Mouse (Mus musculus): ENCODE results near the gene Arl4d. TPM values are rescaled to one million over a fixed set of nuclear protein-coding genes. Genes with fewer than 3 reads are reported as not detected.

The Arl4d gene
- polyA plus RNA-seq, 1 experiment = 23.1 TPM

DNA sequence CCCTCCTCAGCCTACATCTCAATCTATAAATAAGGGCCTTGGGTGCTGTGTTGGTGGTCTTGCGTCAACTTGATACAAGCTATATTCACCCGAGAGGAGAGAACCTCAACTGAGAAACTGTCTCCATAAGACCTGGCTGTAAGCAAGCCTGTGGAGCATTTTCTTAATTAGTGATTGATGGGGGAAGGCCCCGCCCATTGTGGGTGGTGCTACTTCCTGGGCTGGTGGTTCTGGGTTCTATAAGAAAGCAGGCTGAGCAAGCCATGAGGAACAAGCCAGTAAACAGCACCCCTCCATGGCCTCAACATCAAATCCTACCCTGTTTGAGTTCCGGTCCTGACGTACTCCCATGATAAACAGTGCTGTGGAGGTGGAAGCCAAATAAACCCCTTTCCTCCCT is 8.8 kb downstream of the Arl4d start:
- Histone ChIP-seq H3K4me3 (ENCODE audit: insufficient read depth, low read depth, low read length) (no peak overlapping the region), H3K27me3 (replicated peaks; ENCODE audit: control insufficient read depth, insufficient read depth, low read length) (no peaks in the 10 kb centered on the region), H3K36me3 (ENCODE audit: control insufficient read depth, insufficient read depth, low read length) (no peaks in the 10 kb centered on the region), H3K4me1 (ENCODE audit: control insufficient read depth, insufficient read depth, low read length) (peaks cover under 1% of the 10 kb centered on the region), H3K27ac (ENCODE audit: insufficient read depth, low read depth, low read length) (no peak overlapping the region)
- TF ChIP-seq CTCF (conservative IDR thresholded peaks at IDR 0.05; ENCODE audit: insufficient read depth, insufficient read length, low read depth, low read length) (no peak), POLR2A (IDR thresholded peaks at IDR 0.05; ENCODE audit: low read depth, low read length) (no peak)
- DNase-seq = no peak
- WGBS = 92% methylated on average over 5 of the region's 5 CpGs

GRCm38 (mm10) chr11:101675349-101675748 is 10.0 kb downstream of the Arl4d start:
- no peak overlapping the region for H3K4me3 ChIP-seq (ENCODE audit: insufficient read depth, low read depth, low read length)
- 0 out of 2 replicates have a peak overlapping the region, but pooled peaks have one; percentile 11 for H3K27ac ChIP-seq (ENCODE audit: insufficient read depth, low read depth, low read length)
- no peaks in the 10 kb centered on the region for H3K27me3 ChIP-seq (replicated peaks; ENCODE audit: control insufficient read depth, insufficient read depth, low read length)
- H3K4me1 ChIP-seq (ENCODE audit: control insufficient read depth, insufficient read depth, low read length) = peaks cover 4% of the 10 kb centered on the region
- TF ChIP-seq CTCF (conservative IDR thresholded peaks at IDR 0.05; ENCODE audit: insufficient read depth, insufficient read length, low read depth, low read length) (no peak), POLR2A (IDR thresholded peaks at IDR 0.05; ENCODE audit: low read depth, low read length) (no peak)
- 48% methylated on average over 4 of the region's 4 CpGs for WGBS
- no peaks in the 10 kb centered on the region for H3K36me3 ChIP-seq (ENCODE audit: control insufficient read depth, insufficient read depth, low read length)
- DNase-seq = peak; percentile 90

- TF ChIP-seq CTCF (conservative IDR thresholded peaks at IDR 0.05; ENCODE audit: insufficient read depth, insufficient read length, low read depth, low read length) = no peak
- TF ChIP-seq POLR2A (IDR thresholded peaks at IDR 0.05; ENCODE audit: low read depth, low read length) = no peak
- Histone ChIP-seq H3K4me1 (ENCODE audit: control insufficient read depth, insufficient read depth, low read length) (peaks cover 4% of the 10 kb centered on the region), H3K27me3 (replicated peaks; ENCODE audit: control insufficient read depth, insufficient read depth, low read length) (no peaks in the 10 kb centered on the region), H3K36me3 (ENCODE audit: control insufficient read depth, insufficient read depth, low read length) (no peaks in the 10 kb centered on the region), H3K27ac (ENCODE audit: insufficient read depth, low read depth, low read length) (no peak overlapping the region), H3K4me3 (ENCODE audit: insufficient read depth, low read depth, low read length) (no peak overlapping the region)
- WGBS = 90% methylated on average over 12 of the region's 12 CpGs
- DNase-seq = no peak
These were observed 12.3 kb downstream of the Arl4d start for GRCm38 (mm10) chr11:101677655-101678054.

DNA sequence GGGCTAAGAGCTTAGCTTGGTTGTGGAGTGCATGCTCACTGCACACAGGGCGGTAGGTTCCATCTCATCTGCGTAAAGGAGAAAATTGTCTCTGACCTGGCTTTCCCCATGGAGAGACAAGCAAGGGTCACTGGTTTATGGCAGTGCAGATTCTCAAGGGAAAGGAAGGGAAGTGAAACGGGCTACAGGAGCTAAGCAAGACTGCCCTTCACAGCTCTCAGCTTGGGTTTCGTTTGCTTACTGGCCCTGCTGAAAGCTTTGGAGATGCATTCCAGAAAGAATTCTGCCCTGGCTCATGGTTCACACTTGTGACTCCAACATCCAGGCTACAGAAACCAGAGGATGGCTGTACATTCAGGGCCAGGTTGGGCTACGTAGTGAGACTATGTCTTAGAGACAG is 13.4 kb downstream of the Arl4d start:
- H3K27ac ChIP-seq (ENCODE audit: insufficient read depth, low read depth, low read length) = no peak overlapping the region; the same call in 1 of the 2 replicates
- no peak for TF ChIP-seq POLR2A (IDR thresholded peaks at IDR 0.05; ENCODE audit: low read depth, low read length)
- no peak for TF ChIP-seq CTCF (conservative IDR thresholded peaks at IDR 0.05; ENCODE audit: insufficient read depth, insufficient read length, low read depth, low read length)
- no peak for DNase-seq
- H3K36me3 ChIP-seq (ENCODE audit: control insufficient read depth, insufficient read depth, low read length) = no peaks in the 10 kb centered on the region
- no peaks in the 10 kb centered on the region for H3K27me3 ChIP-seq (replicated peaks; ENCODE audit: control insufficient read depth, insufficient read depth, low read length)
- peaks cover 4% of the 10 kb centered on the region for H3K4me1 ChIP-seq (ENCODE audit: control insufficient read depth, insufficient read depth, low read length)
- no peak overlapping the region for H3K4me3 ChIP-seq (ENCODE audit: insufficient read depth, low read depth, low read length)
- 70% methylated on average over 5 of the region's 5 CpGs for WGBS

DNA sequence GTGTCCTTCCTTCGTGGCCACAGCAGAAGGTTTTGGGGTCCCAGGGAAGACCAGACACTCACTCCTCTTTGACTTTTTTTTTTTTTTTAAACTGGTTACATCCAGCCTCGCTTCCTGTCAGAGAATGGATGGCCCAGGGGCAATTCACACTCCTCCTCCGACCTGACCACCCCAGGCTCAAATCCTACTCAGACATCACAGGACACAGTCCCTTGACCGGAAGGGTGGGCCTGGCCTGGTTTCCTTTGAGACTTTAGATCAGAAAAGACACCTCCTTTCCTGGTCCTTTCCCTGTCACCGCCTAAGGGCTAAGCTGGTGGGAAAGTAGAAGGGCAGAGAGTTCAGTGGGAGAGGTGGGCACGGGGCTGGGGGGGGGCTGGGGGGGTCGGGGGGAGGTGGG is 14.6 kb downstream of the Arl4d start:
- Histone ChIP-seq H3K4me1 (ENCODE audit: control insufficient read depth, insufficient read depth, low read length) (peaks cover 4% of the 10 kb centered on the region), H3K36me3 (ENCODE audit: control insufficient read depth, insufficient read depth, low read length) (no peaks in the 10 kb centered on the region), H3K4me3 (ENCODE audit: insufficient read depth, low read depth, low read length) (no peak overlapping the region), H3K27ac (ENCODE audit: insufficient read depth, low read depth, low read length) (peak overlapping the region; percentile 71), H3K27me3 (replicated peaks; ENCODE audit: control insufficient read depth, insufficient read depth, low read length) (no peaks in the 10 kb centered on the region)
- TF ChIP-seq CTCF (conservative IDR thresholded peaks at IDR 0.05; ENCODE audit: insufficient read depth, insufficient read length, low read depth, low read length) (no peak), POLR2A (IDR thresholded peaks at IDR 0.05; ENCODE audit: low read depth, low read length) (no peak)
- 55% methylated on average over 5 of the region's 7 CpGs for WGBS
- DNase-seq = peak; percentile 77

- TF ChIP-seq CTCF (conservative IDR thresholded peaks at IDR 0.05; ENCODE audit: insufficient read depth, insufficient read length, low read depth, low read length) (no peak), POLR2A (IDR thresholded peaks at IDR 0.05; ENCODE audit: low read depth, low read length) (no peak)
- Histone ChIP-seq H3K27ac (ENCODE audit: insufficient read depth, low read depth, low read length) (peak overlapping the region; percentile 59), H3K4me1 (ENCODE audit: control insufficient read depth, insufficient read depth, low read length) (peaks cover 4% of the 10 kb centered on the region), H3K27me3 (replicated peaks; ENCODE audit: control insufficient read depth, insufficient read depth, low read length) (no peaks in the 10 kb centered on the region), H3K4me3 (ENCODE audit: insufficient read depth, low read depth, low read length) (no peak overlapping the region), H3K36me3 (ENCODE audit: control insufficient read depth, insufficient read depth, low read length) (no peaks in the 10 kb centered on the region)
- WGBS = 65% methylated on average over 3 of the region's 3 CpGs
- DNase-seq = no peak
These were observed 15.4 kb downstream of the Arl4d start for GRCm38 (mm10) chr11:101680634-101681325.

- H3K4me1 ChIP-seq (ENCODE audit: control insufficient read depth, insufficient read depth, low read length) = peaks cover 4% of the 10 kb centered on the region
- DNase-seq = no peak
- no peak overlapping the region for H3K27ac ChIP-seq (ENCODE audit: insufficient read depth, low read depth, low read length)
- no peak for TF ChIP-seq POLR2A (IDR thresholded peaks at IDR 0.05; ENCODE audit: low read depth, low read length)
- TF ChIP-seq CTCF (conservative IDR thresholded peaks at IDR 0.05; ENCODE audit: insufficient read depth, insufficient read length, low read depth, low read length) = no peak
- H3K4me3 ChIP-seq (ENCODE audit: insufficient read depth, low read depth, low read length) = no peak overlapping the region
- H3K27me3 ChIP-seq (replicated peaks; ENCODE audit: control insufficient read depth, insufficient read depth, low read length) = no peaks in the 10 kb centered on the region
- no peaks in the 10 kb centered on the region for H3K36me3 ChIP-seq (ENCODE audit: control insufficient read depth, insufficient read depth, low read length)
- 96% methylated on average over 1 of the region's 1 CpGs for WGBS
These were observed 16.6 kb downstream of the Arl4d start for GRCm38 (mm10) chr11:101681968-101682367.
